8 mouse cellular contexts compared by ENCODE assay signal in the genomic region with DNA sequence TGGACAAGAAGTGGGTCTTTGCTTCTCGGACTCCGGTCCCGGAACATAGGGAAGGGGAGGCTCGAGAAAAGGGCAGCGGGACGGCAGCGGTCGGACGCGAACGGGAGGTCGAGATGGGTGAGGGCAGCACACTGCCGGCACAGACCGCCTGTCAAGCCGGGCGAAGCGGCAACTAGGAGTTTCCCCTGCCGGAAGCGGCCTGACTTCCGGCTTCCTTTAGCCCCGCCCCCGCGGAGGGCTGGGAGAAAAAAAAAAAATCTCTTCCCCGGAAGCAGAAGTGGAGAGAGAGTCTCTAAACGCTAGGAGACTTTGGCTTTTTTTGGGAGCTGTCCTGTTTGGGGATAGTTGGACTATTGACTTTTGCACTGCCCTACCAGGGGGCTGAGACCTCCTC. TPM values are rescaled to one million over a fixed set of nuclear protein-coding genes. Genes with fewer than 3 reads are reported as not detected.
DNase-seq lines count a peak whose midpoint lies in the region; ATAC-seq and TF ChIP-seq lines count a peak whose summit lies in the region.

Gene Mindy3, minus strand, starts transcription at position 209 of the 394 bp plus-strand sequence.

- TF ChIP-seq RAD21 in MEL (IDR thresholded peaks at IDR 0.05; ENCODE audit: low read depth, low read length) = no peak

- H3K4me3 ChIP-seq in MEL (ENCODE audit: control insufficient read depth in 1 of 2, insufficient read depth in 1 of 2, low read depth in 2 of 2, low read length in 2 of 2) = peak within 1 kb of the TSS; percentile 81 to 87
- H3K4me3 ChIP-seq in cerebellum, adult 2 months (replicated peaks; ENCODE audit: insufficient read depth, low read depth, low read length) = peak within 1 kb of the TSS; percentile 97
- peak within 1 kb of the TSS; percentile 89 for H3K4me3 ChIP-seq in forebrain, postnatal 0 days (ENCODE audit: low read depth, low read length)
- peak within 1 kb of the TSS; percentile 87 for H3K4me3 ChIP-seq in lung, embryonic 15.5 days

- no peak for TF ChIP-seq EP300 in MEL (IDR thresholded peaks at IDR 0.05; ENCODE audit: low read depth in 1 of 2, low read length in 2 of 2)

- H3K4me1 ChIP-seq in MEL (ENCODE audit: control insufficient read depth in 1 of 2, insufficient read depth in 2 of 2, low read length in 2 of 2) = peaks cover 4 to 10% of the 10 kb centered on the region in 2 experiments
- peaks cover 5% of the 10 kb centered on the region; the same call in 1 of the 2 replicates for H3K4me1 ChIP-seq in cerebellum, adult 2 months (ENCODE audit: control insufficient read depth, insufficient read depth, low read length)
- H3K4me1 ChIP-seq in forebrain, postnatal 0 days (ENCODE audit: insufficient read depth) = peaks cover 10% of the 10 kb centered on the region
- peaks cover 6% of the 10 kb centered on the region; the same call in 1 of the 2 replicates for H3K4me1 ChIP-seq in lung, embryonic 15.5 days

- peak; percentile 96 for ATAC-seq in forebrain, postnatal 0 days
- peak; percentile 93 for ATAC-seq in lung, embryonic 15.5 days (ENCODE audit: borderline replicate concordance, extremely low read depth, low FRiP score, low TSS enrichment)

- H3K4me2 ChIP-seq in forebrain, postnatal 0 days (ENCODE audit: low read depth) = peak within 1 kb of the TSS; percentile 92
- peak within 1 kb of the TSS; percentile 83 for H3K4me2 ChIP-seq in lung, embryonic 15.5 days

- H3K9me3 ChIP-seq in MEL (replicated peaks; ENCODE audit: insufficient read depth, low read length) = no peaks in the 10 kb centered on the region
- no peaks in the 10 kb centered on the region for H3K9me3 ChIP-seq in forebrain, postnatal 0 days (ENCODE audit: low read length)
- H3K9me3 ChIP-seq in lung, embryonic 15.5 days = no peaks in the 10 kb centered on the region

- peak within 1 kb of the TSS; percentile 84 for H3K9ac ChIP-seq in MEL (ENCODE audit: control insufficient read depth, low read depth, low read length, poor library complexity, severe bottlenecking)
- peak within 1 kb of the TSS; percentile 76 for H3K9ac ChIP-seq in forebrain, postnatal 0 days
- peak within 1 kb of the TSS; percentile 69 for H3K9ac ChIP-seq in lung, embryonic 15.5 days

- no peak within 1 kb of the TSS for H3K27ac ChIP-seq in MEL (ENCODE audit: control insufficient read depth, low read depth, low read length)
- H3K27ac ChIP-seq in cerebellum, adult 2 months (ENCODE audit: insufficient read depth, low read length) = peak within 1 kb of the TSS; percentile 26
- peak within 1 kb of the TSS; percentile 57 for H3K27ac ChIP-seq in forebrain, postnatal 0 days (ENCODE audit: low read depth, low read length)
- H3K27ac ChIP-seq in lung, embryonic 15.5 days = peak within 1 kb of the TSS; percentile 54

- peaks cover 0 to 23% of the 10 kb centered on the region in 2 experiments; a peak in 2 of 4 replicates for H3K36me3 ChIP-seq in MEL (ENCODE audit: control insufficient read depth in 1 of 2, insufficient read depth in 2 of 2, low read length in 2 of 2)
- H3K36me3 ChIP-seq in forebrain, postnatal 0 days (ENCODE audit: insufficient read depth) = no peaks in the 10 kb centered on the region
- H3K36me3 ChIP-seq in lung, embryonic 15.5 days = no peaks in the 10 kb centered on the region

- H3K79me2 ChIP-seq in MEL (ENCODE audit: control insufficient read depth, insufficient read depth, low read length, poor library complexity) = peaks cover 31% of the 10 kb centered on the region

- under 1% methylated on average over 25 of the region's 25 CpGs for WGBS in cerebellum, adult 2 months
- WGBS in forebrain, postnatal 0 days = 0% methylated on average over 25 of the region's 25 CpGs
- WGBS in lung, embryonic 15.5 days = 0% methylated on average over 25 of the region's 25 CpGs

- H3K27me3 ChIP-seq in MEL (ENCODE audit: control insufficient read depth in 1 of 2, insufficient read depth in 2 of 2, low read length in 2 of 2) = no peaks in the 10 kb centered on the region
- no peaks in the 10 kb centered on the region for H3K27me3 ChIP-seq in cerebellum, adult 2 months (ENCODE audit: control insufficient read depth, insufficient read depth, low read length)
- no peaks in the 10 kb centered on the region for H3K27me3 ChIP-seq in forebrain, postnatal 0 days (ENCODE audit: insufficient read depth, low read length)
- H3K27me3 ChIP-seq in lung, embryonic 15.5 days = no peaks in the 10 kb centered on the region

- peak; percentile 93 for TF ChIP-seq POLR2A in MEL (IDR thresholded peaks at IDR 0.05; ENCODE audit: control insufficient read depth in 1 of 2, insufficient read depth in 1 of 2, low read depth in 1 of 2, low read length in 2 of 2, poor library complexity in 1 of 2)
- peak; percentile 79 for TF ChIP-seq POLR2A in cerebellum, adult 2 months (IDR thresholded peaks at IDR 0.05; ENCODE audit: borderline replicate concordance, insufficient read depth, low read length)

- no peak for TF ChIP-seq CTCF in MEL (IDR thresholded peaks at IDR 0.05 in 2 of 3, conservative IDR thresholded peaks at IDR 0.05 in 1 of 3; ENCODE audit: control insufficient read depth in 1 of 3, insufficient read depth in 1 of 3, low read depth in 2 of 3, low read length in 3 of 3, poor library complexity in 1 of 3, severe bottlenecking in 1 of 3)
- TF ChIP-seq CTCF in cerebellum, adult 2 months (IDR thresholded peaks at IDR 0.05; ENCODE audit: borderline replicate concordance, insufficient read depth, low read depth, low read length) = no peak
- TF ChIP-seq CTCF in forebrain, postnatal 0 days (IDR thresholded peaks at IDR 0.05; ENCODE audit: low read depth) = peak; percentile 24; the same call in 1 of the 2 replicates

- DNase-seq in MEL (ENCODE audit: low read depth, low spot score) = peak; percentile 89
- peak; percentile 86 for DNase-seq in cerebellum, adult 2 months
- DNase-seq in forebrain, postnatal 0 days = peak; percentile 91
- peak; percentile 94 for DNase-seq in heart, postnatal 4 days
- DNase-seq in layer of hippocampus, adult 8-10 months (ENCODE audit: low spot score in 2 of 2) = peak; percentile 76 to 83
- DNase-seq in ovary, adult 18-20 months (ENCODE audit: low spot score) = peak; percentile 82
- DNase-seq in thymus, postnatal 0 days (ENCODE audit: low spot score) = peak; percentile 88

TF ChIP-seq in MEL, 35 proteins besides CTCF, POLR2A, EP300 and RAD21 (continues in another document):
- TF ChIP-seq MAZ (IDR thresholded peaks at IDR 0.05; ENCODE audit: low read depth, low read length) = 0 out of 2 replicates have a peak, but pooled peaks have one; percentile 29
- no peak for TF ChIP-seq MAFK (IDR thresholded peaks at IDR 0.05; ENCODE audit: borderline replicate concordance, low read depth, low read length)
- no peak; the same call in 1 of the 2 replicates for TF ChIP-seq MAX (IDR thresholded peaks at IDR 0.05; ENCODE audit: low read length)
- TF ChIP-seq USF1 (IDR thresholded peaks at IDR 0.05; ENCODE audit: low read depth, low read length) = no peak
- TF ChIP-seq KAT2A (conservative IDR thresholded peaks at IDR 0.05; ENCODE audit: low read depth, low read length) = no peak; the same call in 1 of the 2 replicates
- peak; percentile 74 for TF ChIP-seq RCOR1 (IDR thresholded peaks at IDR 0.05; ENCODE audit: low read depth, low read length)
- no peak for TF ChIP-seq GATA1 (IDR thresholded peaks at IDR 0.05; ENCODE audit: low read depth, low read length)
- TF ChIP-seq MYC (IDR thresholded peaks at IDR 0.05; ENCODE audit: low read depth, low read length) = no peak
- TF ChIP-seq POLR2AphosphoS5 (IDR thresholded peaks at IDR 0.05; ENCODE audit: borderline replicate concordance, low read depth, low read length) = no peak
- no peak for TF ChIP-seq JUND (IDR thresholded peaks at IDR 0.05; ENCODE audit: low read depth, low read length)
- TF ChIP-seq TCF12 (IDR thresholded peaks at IDR 0.05; ENCODE audit: low read depth, low read length) = peak; percentile 69
- TF ChIP-seq NELFE (IDR thresholded peaks at IDR 0.05; ENCODE audit: low read depth, low read length) = peak; percentile 97
- no peak for TF ChIP-seq ZKSCAN1 (IDR thresholded peaks at IDR 0.05; ENCODE audit: low read depth, low read length)
- peak; percentile 91 for TF ChIP-seq POLR2AphosphoS2 (IDR thresholded peaks at IDR 0.05; ENCODE audit: low read length)
- no peak for TF ChIP-seq GABPA (IDR thresholded peaks at IDR 0.05; ENCODE audit: low read depth, low read length)
- TF ChIP-seq TAL1 (IDR thresholded peaks at IDR 0.05; ENCODE audit: low read length) = no peak
- peak; percentile 98 for TF ChIP-seq ELF1 (IDR thresholded peaks at IDR 0.05; ENCODE audit: low read depth, low read length)
- peak; percentile 99 for TF ChIP-seq ZNF384 (IDR thresholded peaks at IDR 0.05; ENCODE audit: low read depth, low read length)
- TF ChIP-seq MYB (IDR thresholded peaks at IDR 0.05; ENCODE audit: low read depth, low read length) = no peak
- peak; percentile 85 for TF ChIP-seq HCFC1 (IDR thresholded peaks at IDR 0.05; ENCODE audit: low read depth, low read length)
- TF ChIP-seq SMC3 (IDR thresholded peaks at IDR 0.05; ENCODE audit: low read depth, low read length) = no peak
- TF ChIP-seq MEF2A (IDR thresholded peaks at IDR 0.05; ENCODE audit: extremely low read depth, insufficient replicate concordance, low read depth, low read length, poor library complexity, severe bottlenecking) = no peak
- no peak for TF ChIP-seq BHLHE40 (IDR thresholded peaks at IDR 0.05; ENCODE audit: borderline replicate concordance, low read depth, low read length)
- TF ChIP-seq E2F4 (IDR thresholded peaks at IDR 0.05; ENCODE audit: borderline replicate concordance, low read depth, low read length) = no peak
- TF ChIP-seq UBTF (IDR thresholded peaks at IDR 0.05; ENCODE audit: borderline replicate concordance, insufficient read depth, low read depth, low read length) = no peak
- peak; percentile 61 for TF ChIP-seq ETS1 (IDR thresholded peaks at IDR 0.05; ENCODE audit: low read depth, low read length)
- peak; percentile 85 for TF ChIP-seq TBP (IDR thresholded peaks at IDR 0.05; ENCODE audit: low read depth, low read length)

RNA-seq across cellular contexts. Expression of gene Mindy3, which starts in this region (rescaled TPM):
- 23.5 and 23.8 TPM in 2 replicates for total RNA-seq in MEL (2012; rRNA removed)
- polyA plus RNA-seq in MEL (2012; ENCODE audit: insufficient read depth in 1 of 2, insufficient read length in 2 of 2, low read depth in 1 of 2, low replicate concordance in 2 of 2, missing spikeins in 1 of 2) = 10 to 100 TPM in 1 of 2 experiments, not detected in 1; 40.6 TPM
- polyA plus RNA-seq in cerebellum, adult 2 months (2012; rRNA removed) = 52.6 and 61.3 TPM in 2 replicates
- total RNA-seq in forebrain, postnatal 0 days (2014; rRNA removed) = 53.9 and 60.4 TPM in 2 replicates
- polyA plus RNA-seq in forebrain, postnatal 0 days (2015; fragmentation: Nextera tagmentation; extraction: Ambion mirVana) = 45.6 and 48.4 TPM in 2 replicates
- total RNA-seq in heart, postnatal 4 days (2021) = 10 to 100 TPM; 29.4 to 29.5 TPM
- total RNA-seq in layer of hippocampus, adult 8-10 months (2022) = 100 to 1,000 TPM in 1 of 4 experiments, 10 to 100 TPM in 3; 78.3 to 100 (median 86.5) TPM
- polyA plus RNA-seq in lung, embryonic 15.5 days (2015; fragmentation: Nextera tagmentation; extraction: Ambion mirVana) = 31.1 and 33.0 TPM in 2 replicates
- polyA plus RNA-seq in thymus, postnatal 0 days (2015; fragmentation: Nextera tagmentation; extraction: Ambion mirVana) = 41.1 and 41.9 TPM in 2 replicates
